Mouse (Mus musculus): ENCODE measurements around the gene C330021F23Rik. TPM values are rescaled to one million over a fixed set of nuclear protein-coding genes. Genes with fewer than 3 reads are reported as not detected.
"Not testable (repeated sequence)": the region's sequence is repeated elsewhere in the genome, so short reads cannot be mapped to it uniquely, and the experiment has no call there.

Gene C330021F23Rik
- polyA plus RNA-seq, 1 experiment from 2014 or later: 2.0 TPM

GRCm38 (mm10) chr8:3568378-3568777 is 588 bp downstream of the C330021F23Rik start:
- ATAC-seq (ENCODE audit: low FRiP score): no peak
- no peaks in the 10 kb centered on the region for H3K27me3 ChIP-seq
- H3K4me2 ChIP-seq (replicated peaks): peak overlapping the region; percentile 45
- H3K4me3 ChIP-seq: peak overlapping the region; percentile 19; the same call in 1 of the 2 replicates
- no peaks in the 10 kb centered on the region for H3K9me3 ChIP-seq (replicated peaks)
- WGBS: 12% methylated on average over 7 of the region's 7 CpGs
- peaks cover 16% of the 10 kb centered on the region for H3K4me1 ChIP-seq
- H3K9ac ChIP-seq: no peak overlapping the region
- no peaks in the 10 kb centered on the region for H3K36me3 ChIP-seq
- H3K27ac ChIP-seq: no peak overlapping the region

- 88% methylated on average over 5 of the region's 5 CpGs for WGBS
- Histone ChIP-seq H3K4me2 (replicated peaks) (no peak overlapping the region), H3K36me3 (no peaks in the 10 kb centered on the region), H3K4me3 (no peak overlapping the region), H3K27ac (no peak overlapping the region), H3K4me1 (peaks cover 16% of the 10 kb centered on the region), H3K9me3 (replicated peaks) (no peaks in the 10 kb centered on the region), H3K27me3 (no peaks in the 10 kb centered on the region), H3K9ac (no peak overlapping the region)
- ATAC-seq (ENCODE audit: low FRiP score): no peak
Measured at GRCm38 (mm10) chr8:3569784-3570183, 2.0 kb downstream of the C330021F23Rik start.

- no peak overlapping the region for H3K4me2 ChIP-seq (replicated peaks)
- no peaks in the 10 kb centered on the region for H3K4me1 ChIP-seq
- H3K36me3 ChIP-seq: no peaks in the 10 kb centered on the region
- H3K9me3 ChIP-seq (replicated peaks): no peaks in the 10 kb centered on the region
- H3K4me3 ChIP-seq: no peak overlapping the region
- 91% methylated on average over 3 of the region's 3 CpGs for WGBS
- no peak overlapping the region for H3K9ac ChIP-seq
- H3K27me3 ChIP-seq: no peaks in the 10 kb centered on the region
- ATAC-seq (ENCODE audit: low FRiP score): no peak
- no peak overlapping the region for H3K27ac ChIP-seq
Measured at GRCm38 (mm10) chr8:3574546-3574945, 6.8 kb downstream of the C330021F23Rik start.

GRCm38 (mm10) chr8:3576211-3576960 is 8.6 kb downstream of the C330021F23Rik start:
- H3K4me2 ChIP-seq (replicated peaks): no peak overlapping the region
- 77% methylated on average over 15 of the region's 15 CpGs for WGBS
- no peaks in the 10 kb centered on the region for H3K4me1 ChIP-seq
- H3K9me3 ChIP-seq (replicated peaks): no peaks in the 10 kb centered on the region
- H3K27ac ChIP-seq: no peak overlapping the region
- H3K4me3 ChIP-seq: no peak overlapping the region
- H3K27me3 ChIP-seq: no peaks in the 10 kb centered on the region
- no peaks in the 10 kb centered on the region for H3K36me3 ChIP-seq
- H3K9ac ChIP-seq: no peak overlapping the region
- ATAC-seq (ENCODE audit: low FRiP score): no peak

GRCm38 (mm10) chr8:3579390-3580364 is 11.9 kb downstream of the C330021F23Rik start:
- Histone ChIP-seq H3K27me3 (no peaks in the 10 kb centered on the region), H3K36me3 (no peaks in the 10 kb centered on the region), H3K4me1 (no peaks in the 10 kb centered on the region), H3K9me3 (replicated peaks) (no peaks in the 10 kb centered on the region), H3K9ac (no peak overlapping the region), H3K4me3 (no peak overlapping the region), H3K4me2 (replicated peaks) (no peak overlapping the region), H3K27ac (no peak overlapping the region)
- WGBS: 84% methylated on average over 9 of the region's 9 CpGs
- no peak for ATAC-seq (ENCODE audit: low FRiP score)

- not testable (repeated sequence) for H3K27ac ChIP-seq; H3K9me3 ChIP-seq (replicated peaks); H3K4me1 ChIP-seq; H3K9ac ChIP-seq; H3K4me2 ChIP-seq (replicated peaks); H3K4me3 ChIP-seq; ATAC-seq (ENCODE audit: low FRiP score); H3K36me3 ChIP-seq; H3K27me3 ChIP-seq
- WGBS: 69% methylated on average over 1 of the region's 3 CpGs
Measured at GRCm38 (mm10) chr8:3581961-3582360, 14.2 kb downstream of the C330021F23Rik start.

GRCm38 (mm10) chr8:3586452-3586851 is 18.7 kb downstream of the C330021F23Rik start:
- peaks cover 5% of the 10 kb centered on the region; the same call in 1 of the 2 replicates for H3K4me1 ChIP-seq
- H3K9me3 ChIP-seq (replicated peaks): no peaks in the 10 kb centered on the region
- no peak overlapping the region for H3K9ac ChIP-seq
- H3K4me2 ChIP-seq (replicated peaks): no peak overlapping the region
- no peaks in the 10 kb centered on the region for H3K27me3 ChIP-seq
- no peaks in the 10 kb centered on the region for H3K36me3 ChIP-seq
- no peak overlapping the region for H3K4me3 ChIP-seq
- H3K27ac ChIP-seq: no peak overlapping the region
- no peak for ATAC-seq (ENCODE audit: low FRiP score)
- 94% methylated on average over 2 of the region's 2 CpGs for WGBS

- no peak; the same call in 1 of the 2 replicates for ATAC-seq (ENCODE audit: low FRiP score)
- peak within 1 kb of the TSS; percentile 82 for H3K27ac ChIP-seq
- peaks cover 5% of the 10 kb centered on the region; the same call in 1 of the 2 replicates for H3K4me1 ChIP-seq
- peak within 1 kb of the TSS; percentile 80 for H3K9ac ChIP-seq
- H3K9me3 ChIP-seq (replicated peaks): no peaks in the 10 kb centered on the region
- H3K4me3 ChIP-seq: peak within 1 kb of the TSS; percentile 67
- no peaks in the 10 kb centered on the region for H3K27me3 ChIP-seq
- WGBS: 5% methylated on average over 7 of the region's 7 CpGs
- H3K36me3 ChIP-seq: no peaks in the 10 kb centered on the region
- peak within 1 kb of the TSS; percentile 63 for H3K4me2 ChIP-seq (replicated peaks)
Measured at GRCm38 (mm10) chr8:3586993-3587390, 19.2 kb downstream of the C330021F23Rik start, which contains the start of gene Camsap3. Gene Camsap3, plus strand, starts transcription at chr8:3587293.

- peak overlapping the region; percentile 82 for H3K27ac ChIP-seq
- H3K4me2 ChIP-seq (replicated peaks): peak overlapping the region; percentile 63
- under 1% methylated on average over 77 of the region's 77 CpGs for WGBS
- H3K27me3 ChIP-seq: no peaks in the 10 kb centered on the region
- no peaks in the 10 kb centered on the region for H3K9me3 ChIP-seq (replicated peaks)
- H3K4me3 ChIP-seq: peak overlapping the region; percentile 67
- H3K4me1 ChIP-seq: peaks cover 5% of the 10 kb centered on the region; the same call in 1 of the 2 replicates
- H3K9ac ChIP-seq: peak overlapping the region; percentile 80
- peak; percentile 76 for ATAC-seq (ENCODE audit: low FRiP score)
- H3K36me3 ChIP-seq: no peaks in the 10 kb centered on the region
Measured at GRCm38 (mm10) chr8:3587391-3588257, 19.8 kb downstream of the C330021F23Rik start.

- peaks cover 5% of the 10 kb centered on the region; the same call in 1 of the 2 replicates for H3K4me1 ChIP-seq
- no peaks in the 10 kb centered on the region for H3K27me3 ChIP-seq
- no peaks in the 10 kb centered on the region for H3K36me3 ChIP-seq
- H3K9me3 ChIP-seq (replicated peaks): no peaks in the 10 kb centered on the region
- H3K27ac ChIP-seq: peak overlapping the region; percentile 82
- peak; percentile 75 for ATAC-seq (ENCODE audit: low FRiP score)
- peak overlapping the region; percentile 80 for H3K9ac ChIP-seq
- peak overlapping the region; percentile 67 for H3K4me3 ChIP-seq
- H3K4me2 ChIP-seq (replicated peaks): peak overlapping the region; percentile 63
- 6% methylated on average over 11 of the region's 11 CpGs for WGBS
Measured at GRCm38 (mm10) chr8:3588258-3588633, 20.5 kb downstream of the C330021F23Rik start.

- no peak overlapping the region for H3K27ac ChIP-seq
- H3K9ac ChIP-seq: no peak overlapping the region
- H3K4me2 ChIP-seq (replicated peaks): no peak overlapping the region
- no peaks in the 10 kb centered on the region for H3K27me3 ChIP-seq
- no peak overlapping the region for H3K4me3 ChIP-seq
- H3K36me3 ChIP-seq: peaks cover 7% of the 10 kb centered on the region
- peaks cover 9% of the 10 kb centered on the region; the same call in 1 of the 2 replicates for H3K4me1 ChIP-seq
- WGBS: 68% methylated on average over 3 of the region's 3 CpGs
- ATAC-seq (ENCODE audit: low FRiP score): no peak
- no peaks in the 10 kb centered on the region for H3K9me3 ChIP-seq (replicated peaks)
Measured at GRCm38 (mm10) chr8:3593470-3593869, 25.7 kb downstream of the C330021F23Rik start.

Measured in hindbrain, embryonic 12.5 days (tissue).